In genomic region chr7:135734911-135735646, GRCm38 (mm10) we compare ENCODE assay signal across 8 mouse cellular contexts. TPM values are rescaled to one million over a fixed set of nuclear protein-coding genes. Genes with fewer than 3 reads are reported as not detected.
DNase-seq lines count a peak whose midpoint lies in the region; ATAC-seq and TF ChIP-seq lines count a peak whose summit lies in the region.

No protein-coding gene starts in this region.

- H3K9me3 ChIP-seq in forebrain, embryonic 13.5 days (replicated peaks), result no peaks in the 10 kb centered on the region
- no peaks in the 10 kb centered on the region for H3K9me3 ChIP-seq in forebrain, embryonic 10.5 days
- no peaks in the 10 kb centered on the region for H3K9me3 ChIP-seq in liver, embryonic 11.5 days (ENCODE audit: control insufficient read depth, low read length)
- H3K9me3 ChIP-seq in liver, postnatal 0 days (ENCODE audit: low read length), result no peaks in the 10 kb centered on the region
- H3K9me3 ChIP-seq in hindbrain, embryonic 15.5 days, result no peaks in the 10 kb centered on the region
- H3K9me3 ChIP-seq in midbrain, embryonic 15.5 days, result no peaks in the 10 kb centered on the region

- no peak for TF ChIP-seq CTCF in liver, postnatal 0 days (IDR thresholded peaks at IDR 0.05; ENCODE audit: low read depth)
- TF ChIP-seq CTCF in left cerebral cortex, adult 2 months (IDR thresholded peaks at IDR 0.05), result no peak

- TF ChIP-seq EP300 in liver, postnatal 0 days (IDR thresholded peaks at IDR 0.05; ENCODE audit: low read depth), result no peak

- no peak for ATAC-seq in forebrain, embryonic 13.5 days
- ATAC-seq in liver, embryonic 11.5 days (replicated peaks; ENCODE audit: low FRiP score), result 0 out of 2 replicates have a peak, but pooled peaks have one; percentile 5
- ATAC-seq in liver, postnatal 0 days, result no peak
- peak; percentile 19; the same call in 1 of the 2 replicates for ATAC-seq in hindbrain, embryonic 15.5 days (ENCODE audit: low FRiP score, low read depth)
- ATAC-seq in midbrain, embryonic 15.5 days (replicated peaks), result peak; percentile 27; the same call in 1 of the 2 replicates

- intact Hi-C loops in left cerebral cortex, adult 2 months (cut with DNase I), result loop anchor here (5.0 to 10.0 kb wide), 4 partner anchors 53 to 330 kb away; partner anchors contain the start of gene Ptpre

- H3K4me2 ChIP-seq in forebrain, embryonic 13.5 days, result peak overlapping the region; percentile 47; the same call in 1 of the 2 replicates
- peak overlapping the region; percentile 57 for H3K4me2 ChIP-seq in liver, embryonic 11.5 days
- no peak overlapping the region; the same call in 1 of the 2 replicates for H3K4me2 ChIP-seq in liver, postnatal 0 days (ENCODE audit: low read depth, low read length)
- peak overlapping the region; percentile 56 for H3K4me2 ChIP-seq in hindbrain, embryonic 15.5 days
- no peak overlapping the region for H3K4me2 ChIP-seq in midbrain, embryonic 15.5 days

- no peak for DNase-seq in forebrain, embryonic 10.5 days (ENCODE audit: extremely low spot score, low spot score)
- no peak for DNase-seq in liver, embryonic 11.5 days (ENCODE audit: low spot score)
- DNase-seq in liver, postnatal 0 days, result no peak
- no peak for DNase-seq in left cerebral cortex, adult 2 months (ENCODE audit: extremely low spot score in 1 of 2, low spot score in 2 of 2)
- no peak for DNase-seq in T-cell, adult 2 months (ENCODE audit: low spot score)

- H3K27ac ChIP-seq in forebrain, embryonic 13.5 days, result no peak overlapping the region
- H3K27ac ChIP-seq in forebrain, embryonic 10.5 days, result no peak overlapping the region
- H3K27ac ChIP-seq in liver, embryonic 11.5 days (ENCODE audit: low read depth, low read length), result no peak overlapping the region
- H3K27ac ChIP-seq in liver, postnatal 0 days (ENCODE audit: low read depth), result no peak overlapping the region
- H3K27ac ChIP-seq in hindbrain, embryonic 15.5 days (replicated peaks), result no peak overlapping the region
- no peak overlapping the region for H3K27ac ChIP-seq in midbrain, embryonic 15.5 days
- H3K27ac ChIP-seq in left cerebral cortex, adult 2 months, result no peak overlapping the region

- no peak overlapping the region for H3K4me3 ChIP-seq in forebrain, embryonic 13.5 days
- H3K4me3 ChIP-seq in forebrain, embryonic 10.5 days, result no peak overlapping the region
- H3K4me3 ChIP-seq in liver, embryonic 11.5 days (ENCODE audit: low read depth, low read length), result no peak overlapping the region
- H3K4me3 ChIP-seq in liver, postnatal 0 days (ENCODE audit: low read depth, low read length), result no peak overlapping the region
- H3K4me3 ChIP-seq in hindbrain, embryonic 15.5 days, result no peak overlapping the region
- no peak overlapping the region for H3K4me3 ChIP-seq in midbrain, embryonic 15.5 days
- no peak overlapping the region for H3K4me3 ChIP-seq in left cerebral cortex, adult 2 months

- peaks cover 7% of the 10 kb centered on the region; the same call in 1 of the 2 replicates for H3K4me1 ChIP-seq in forebrain, embryonic 13.5 days
- peaks cover 16% of the 10 kb centered on the region for H3K4me1 ChIP-seq in forebrain, embryonic 10.5 days
- 0 out of 2 replicates have a peak, but pooled peaks cover 2% of the 10 kb centered on the region for H3K4me1 ChIP-seq in liver, embryonic 11.5 days (replicated peaks; ENCODE audit: control insufficient read depth, insufficient read depth, low read length)
- H3K4me1 ChIP-seq in liver, postnatal 0 days (ENCODE audit: insufficient read depth), result no peaks in the 10 kb centered on the region
- peaks cover 11% of the 10 kb centered on the region for H3K4me1 ChIP-seq in hindbrain, embryonic 15.5 days (replicated peaks)
- peaks cover 8% of the 10 kb centered on the region for H3K4me1 ChIP-seq in midbrain, embryonic 15.5 days

- no peak overlapping the region for H3K9ac ChIP-seq in forebrain, embryonic 13.5 days
- H3K9ac ChIP-seq in liver, embryonic 11.5 days (ENCODE audit: low read depth, low read length), result no peak overlapping the region
- no peak overlapping the region for H3K9ac ChIP-seq in liver, postnatal 0 days (replicated peaks)
- H3K9ac ChIP-seq in hindbrain, embryonic 15.5 days, result no peak overlapping the region
- no peak overlapping the region for H3K9ac ChIP-seq in midbrain, embryonic 15.5 days

- 89% methylated on average over 9 of the region's 9 CpGs for WGBS in forebrain, embryonic 13.5 days
- 87% methylated on average over 9 of the region's 9 CpGs for WGBS in forebrain, embryonic 10.5 days
- 88% methylated on average over 9 of the region's 9 CpGs for WGBS in liver, embryonic 11.5 days
- WGBS in liver, postnatal 0 days (ENCODE audit: insufficient replicate concordance), result 79% methylated on average over 9 of the region's 9 CpGs
- WGBS in hindbrain, embryonic 15.5 days, result 89% methylated on average over 9 of the region's 9 CpGs
- WGBS in midbrain, embryonic 15.5 days, result 89% methylated on average over 9 of the region's 9 CpGs

- no peaks in the 10 kb centered on the region for H3K36me3 ChIP-seq in forebrain, embryonic 13.5 days (ENCODE audit: poor library complexity, severe bottlenecking)
- no peaks in the 10 kb centered on the region for H3K36me3 ChIP-seq in forebrain, embryonic 10.5 days (replicated peaks)
- H3K36me3 ChIP-seq in liver, embryonic 11.5 days (ENCODE audit: control insufficient read depth, insufficient read depth, low read length), result no peaks in the 10 kb centered on the region
- H3K36me3 ChIP-seq in liver, postnatal 0 days (replicated peaks; ENCODE audit: insufficient read depth, low read length), result no peaks in the 10 kb centered on the region
- no peaks in the 10 kb centered on the region for H3K36me3 ChIP-seq in hindbrain, embryonic 15.5 days
- H3K36me3 ChIP-seq in midbrain, embryonic 15.5 days (replicated peaks), result no peaks in the 10 kb centered on the region

- H3K27me3 ChIP-seq in forebrain, embryonic 13.5 days, result no peaks in the 10 kb centered on the region
- H3K27me3 ChIP-seq in forebrain, embryonic 10.5 days (ENCODE audit: poor library complexity, severe bottlenecking), result no peaks in the 10 kb centered on the region
- H3K27me3 ChIP-seq in liver, embryonic 11.5 days (replicated peaks; ENCODE audit: control insufficient read depth, insufficient read depth, low read length), result no peaks in the 10 kb centered on the region
- no peaks in the 10 kb centered on the region for H3K27me3 ChIP-seq in liver, postnatal 0 days (ENCODE audit: insufficient read depth, low read length)
- H3K27me3 ChIP-seq in hindbrain, embryonic 15.5 days, result no peaks in the 10 kb centered on the region
- no peaks in the 10 kb centered on the region for H3K27me3 ChIP-seq in midbrain, embryonic 15.5 days (replicated peaks)

RNA-seq across cellular contexts. Expression of gene Mki67, which starts 18.9 kb away (rescaled TPM):
- 40.4 and 40.9 TPM in 2 replicates for polyA plus RNA-seq in forebrain, embryonic 13.5 days (2015; fragmentation: Nextera tagmentation; extraction: Ambion mirVana)
- polyA plus RNA-seq in forebrain, embryonic 10.5 days (2016; fragmentation: Nextera tagmentation; extraction: Ambion mirVana), result 50.9 and 53.4 TPM in 2 replicates
- polyA plus RNA-seq in liver, embryonic 11.5 days (2014; fragmentation: Nextera tagmentation; extraction: Ambion mirVana), result 75.1 and 79.3 TPM in 2 replicates
- polyA plus RNA-seq in liver, postnatal 0 days (2015; fragmentation: Nextera tagmentation; extraction: Ambion mirVana), result 35.4 and 38.8 TPM in 2 replicates
- 6.4 and 10.0 TPM in 2 replicates for polyA plus RNA-seq in hindbrain, embryonic 15.5 days (2015; fragmentation: Nextera tagmentation; extraction: Ambion mirVana)
- polyA plus RNA-seq in midbrain, embryonic 15.5 days (2015; fragmentation: Nextera tagmentation; extraction: Ambion mirVana), result 6.0 and 6.5 TPM in 2 replicates
- under 1 TPM; 0.35 to 0.41 TPM for total RNA-seq in left cerebral cortex, adult 2 months (2021)

Comparison
In these comparisons a context has a peak if more than half of its experiments do, and no peak if none do; other contexts are left out.
1. ATAC-seq: peak in liver, embryonic 11.5 days (single experiment), hindbrain, embryonic 15.5 days (single experiment) and midbrain, embryonic 15.5 days (single experiment); none in forebrain, embryonic 13.5 days (single experiment) and liver, postnatal 0 days (single experiment).
2. H3K4me2 ChIP-seq: peak in forebrain, embryonic 13.5 days (single experiment), liver, embryonic 11.5 days (single experiment) and hindbrain, embryonic 15.5 days (single experiment); none in liver, postnatal 0 days (single experiment) and midbrain, embryonic 15.5 days (single experiment).